Mouse (Mus musculus): ENCODE data around the gene C530008M17Rik. TPM values are rescaled to one million over a fixed set of nuclear protein-coding genes. Genes with fewer than 3 reads are reported as not detected.

Gene C530008M17Rik
- total and polyA plus RNA-seq, 3 experiments: 3.2 to 10.6 TPM; not detected in 1

DNA sequence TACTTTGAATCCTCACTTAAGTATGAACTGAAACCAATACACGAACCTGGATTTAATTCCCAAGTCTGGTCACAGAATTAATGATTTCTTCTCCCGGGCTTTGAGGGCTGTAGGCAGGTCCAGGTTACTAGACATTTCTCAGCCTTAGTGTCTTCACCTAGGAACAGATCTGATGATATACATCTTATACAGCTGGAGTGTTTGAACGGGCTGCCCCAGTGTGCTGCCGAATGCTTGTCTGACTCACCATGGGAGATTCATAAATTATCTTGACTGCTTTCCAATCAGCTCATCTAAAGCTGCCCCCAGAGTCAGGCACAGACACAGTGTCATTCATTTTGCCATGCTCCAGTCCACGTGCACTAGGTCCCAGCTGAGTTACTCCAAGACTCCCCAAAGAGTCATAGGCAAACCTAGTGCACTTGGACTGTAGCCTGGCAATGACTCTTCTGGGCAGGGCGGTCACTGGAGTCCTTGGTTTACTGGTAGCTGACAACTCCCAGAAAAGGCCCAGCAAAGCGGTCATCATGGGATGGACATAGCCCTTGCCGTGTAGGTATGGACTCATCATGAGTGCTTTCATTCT, 70.3 kb downstream of the C530008M17Rik start:
- no peaks in the 10 kb centered on the region for H3K9me3 ChIP-seq (replicated peaks; ENCODE audit: insufficient read depth, low read length)
- no peak for DNase-seq (ENCODE audit: low read depth, low spot score)
- no peaks in the 10 kb centered on the region for H3K36me3 ChIP-seq (ENCODE audit: control insufficient read depth in 1 of 2, insufficient read depth in 2 of 2, low read length in 2 of 2)
- no peak overlapping the region for H3K27ac ChIP-seq (ENCODE audit: control insufficient read depth, low read depth, low read length)
- H3K27me3 ChIP-seq (ENCODE audit: control insufficient read depth in 1 of 2, insufficient read depth in 2 of 2, low read length in 2 of 2): no peaks in the 10 kb centered on the region
- H3K9ac ChIP-seq (ENCODE audit: control insufficient read depth, low read depth, low read length, poor library complexity, severe bottlenecking): no peak overlapping the region
- no peak overlapping the region for H3K4me3 ChIP-seq (ENCODE audit: control insufficient read depth in 1 of 2, insufficient read depth in 1 of 2, low read depth in 2 of 2, low read length in 2 of 2)
- H3K79me2 ChIP-seq (ENCODE audit: control insufficient read depth, insufficient read depth, low read length, poor library complexity): no peaks in the 10 kb centered on the region
- TF ChIP-seq MYC (IDR thresholded peaks at IDR 0.05; ENCODE audit: low read depth, low read length) (no peak), CTCF (IDR thresholded peaks at IDR 0.05 in 2 of 3, conservative IDR thresholded peaks at IDR 0.05 in 1 of 3; ENCODE audit: control insufficient read depth in 1 of 3, insufficient read depth in 1 of 3, low read depth in 2 of 3, low read length in 3 of 3, poor library complexity in 1 of 3, severe bottlenecking in 1 of 3) (no peak), MXI1 (IDR thresholded peaks at IDR 0.05; ENCODE audit: low read depth, low read length) (no peak), RCOR1 (IDR thresholded peaks at IDR 0.05; ENCODE audit: low read depth, low read length) (no peak), TBP (IDR thresholded peaks at IDR 0.05; ENCODE audit: low read depth, low read length) (no peak), UBTF (IDR thresholded peaks at IDR 0.05; ENCODE audit: borderline replicate concordance, insufficient read depth, low read depth, low read length) (no peak), MAFK (IDR thresholded peaks at IDR 0.05; ENCODE audit: borderline replicate concordance, low read depth, low read length) (no peak), MAZ (IDR thresholded peaks at IDR 0.05; ENCODE audit: low read depth, low read length) (no peak), ZC3H11A (IDR thresholded peaks at IDR 0.05; ENCODE audit: low read depth, low read length) (no peak), MEF2A (IDR thresholded peaks at IDR 0.05; ENCODE audit: extremely low read depth, insufficient replicate concordance, low read depth, low read length, poor library complexity, severe bottlenecking) (no peak), ZKSCAN1 (IDR thresholded peaks at IDR 0.05; ENCODE audit: low read depth, low read length) (no peak), USF1 (IDR thresholded peaks at IDR 0.05; ENCODE audit: low read depth, low read length) (no peak), POLR2A (IDR thresholded peaks at IDR 0.05; ENCODE audit: control insufficient read depth in 1 of 2, insufficient read depth in 1 of 2, low read depth in 1 of 2, low read length in 2 of 2, poor library complexity in 1 of 2) (no peak), NELFE (IDR thresholded peaks at IDR 0.05; ENCODE audit: low read depth, low read length) (no peak)
- no peaks in the 10 kb centered on the region for H3K4me1 ChIP-seq (ENCODE audit: control insufficient read depth in 1 of 2, insufficient read depth in 2 of 2, low read length in 2 of 2)

DNA sequence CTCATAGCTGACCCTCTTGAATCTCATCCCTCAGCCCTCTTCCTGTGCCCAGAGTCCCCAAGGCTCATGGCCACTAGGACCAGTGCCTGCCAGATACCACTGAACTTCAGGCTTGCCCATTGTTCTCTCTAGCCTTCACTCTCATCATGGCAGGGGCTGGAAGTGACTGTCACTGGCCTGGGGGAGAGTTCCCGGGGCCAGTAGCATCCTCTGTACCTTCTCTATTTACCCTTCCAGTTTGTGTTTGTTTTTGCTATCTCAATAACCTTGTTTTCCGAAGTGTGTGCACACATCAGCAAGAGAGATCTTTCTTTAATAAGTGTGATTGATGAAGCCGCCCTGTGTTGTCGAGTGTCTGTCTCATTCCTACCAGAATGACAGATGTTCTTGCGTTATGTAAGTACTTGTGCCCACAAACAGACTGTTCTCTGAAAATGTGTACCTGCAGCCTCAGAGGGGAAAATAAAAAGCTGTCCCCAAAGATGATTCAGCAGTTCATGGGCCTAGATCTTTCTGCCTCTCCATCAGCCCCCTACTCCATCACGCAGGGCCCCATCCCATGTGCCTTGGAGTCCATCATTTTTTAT, 76.8 kb downstream of the C530008M17Rik start:
- no peak overlapping the region for H3K27ac ChIP-seq (ENCODE audit: control insufficient read depth, low read depth, low read length)
- no peaks in the 10 kb centered on the region for H3K79me2 ChIP-seq (ENCODE audit: control insufficient read depth, insufficient read depth, low read length, poor library complexity)
- H3K9ac ChIP-seq (ENCODE audit: control insufficient read depth, low read depth, low read length, poor library complexity, severe bottlenecking): no peak overlapping the region
- H3K36me3 ChIP-seq (ENCODE audit: control insufficient read depth in 1 of 2, insufficient read depth in 2 of 2, low read length in 2 of 2): no peaks in the 10 kb centered on the region
- H3K27me3 ChIP-seq (ENCODE audit: control insufficient read depth in 1 of 2, insufficient read depth in 2 of 2, low read length in 2 of 2): no peaks in the 10 kb centered on the region
- DNase-seq (ENCODE audit: low read depth, low spot score): no peak
- no peaks in the 10 kb centered on the region for H3K4me1 ChIP-seq (ENCODE audit: control insufficient read depth in 1 of 2, insufficient read depth in 2 of 2, low read length in 2 of 2)
- H3K9me3 ChIP-seq (replicated peaks; ENCODE audit: insufficient read depth, low read length): no peaks in the 10 kb centered on the region
- no peak overlapping the region for H3K4me3 ChIP-seq (ENCODE audit: control insufficient read depth in 1 of 2, insufficient read depth in 1 of 2, low read depth in 2 of 2, low read length in 2 of 2)
- TF ChIP-seq ZC3H11A (IDR thresholded peaks at IDR 0.05; ENCODE audit: low read depth, low read length): no peak
- TF ChIP-seq MAX (IDR thresholded peaks at IDR 0.05; ENCODE audit: low read length): no peak
- TF ChIP-seq E2F4 (IDR thresholded peaks at IDR 0.05; ENCODE audit: borderline replicate concordance, low read depth, low read length): no peak
- TF ChIP-seq KAT2A (conservative IDR thresholded peaks at IDR 0.05; ENCODE audit: low read depth, low read length): no peak
- TF ChIP-seq MAZ (IDR thresholded peaks at IDR 0.05; ENCODE audit: low read depth, low read length): no peak
- TF ChIP-seq BHLHE40 (IDR thresholded peaks at IDR 0.05; ENCODE audit: borderline replicate concordance, low read depth, low read length): no peak
- no peak for TF ChIP-seq POLR2AphosphoS2 (IDR thresholded peaks at IDR 0.05; ENCODE audit: low read length)
- TF ChIP-seq ETS1 (IDR thresholded peaks at IDR 0.05; ENCODE audit: low read depth, low read length): no peak
- no peak for TF ChIP-seq GABPA (IDR thresholded peaks at IDR 0.05; ENCODE audit: low read depth, low read length)
- TF ChIP-seq CTCF (IDR thresholded peaks at IDR 0.05 in 2 of 3, conservative IDR thresholded peaks at IDR 0.05 in 1 of 3; ENCODE audit: control insufficient read depth in 1 of 3, insufficient read depth in 1 of 3, low read depth in 2 of 3, low read length in 3 of 3, poor library complexity in 1 of 3, severe bottlenecking in 1 of 3): no peak
- no peak for TF ChIP-seq RCOR1 (IDR thresholded peaks at IDR 0.05; ENCODE audit: low read depth, low read length)
- no peak for TF ChIP-seq USF2 (IDR thresholded peaks at IDR 0.05; ENCODE audit: borderline replicate concordance in 1 of 2, insufficient read depth in 1 of 2, low read depth in 1 of 2, low read length in 2 of 2)
- no peak for TF ChIP-seq ZMIZ1 (IDR thresholded peaks at IDR 0.05; ENCODE audit: low read depth, low read length)
